Mouse (Mus musculus): Measurements from ENCODE around the gene Olfr1424. TPM values are rescaled to one million over a fixed set of nuclear protein-coding genes. Genes with fewer than 3 reads are reported as not detected.
"Not testable (repeated sequence)": the region's sequence is repeated elsewhere in the genome, so short reads cannot be mapped to it uniquely, and the experiment has no call there.

Olfr1424 gene
- not detected in 2 replicates for polyA plus RNA-seq (2015; fragmentation: Nextera tagmentation; extraction: Ambion mirVana)

DNA sequence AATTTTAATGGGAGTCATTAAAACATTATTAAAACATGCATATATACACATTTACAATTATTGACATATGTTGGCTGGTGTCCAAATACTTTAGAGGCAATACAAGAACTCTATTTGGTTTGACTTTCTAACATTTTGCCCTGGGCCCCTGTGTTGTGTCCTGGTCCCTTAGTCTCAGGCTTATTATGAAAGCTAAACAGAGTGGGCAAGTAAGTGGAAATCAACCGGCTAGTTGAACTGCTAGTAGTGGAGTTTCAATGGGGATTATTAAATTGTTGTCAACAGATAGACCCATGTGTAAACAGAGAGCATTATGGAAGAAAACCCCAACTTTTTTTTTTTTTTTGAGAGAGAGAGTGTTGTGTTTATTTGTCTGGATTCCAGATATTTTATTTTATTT is at the start of gene Olfr1424:
Gene Olfr1424, minus strand, starts transcription at position 101 of the 400 bp plus-strand sequence.
- WGBS: 82% methylated on average over 1 of the region's 1 CpGs
- H3K27ac ChIP-seq; H3K4me2 ChIP-seq; H3K9me3 ChIP-seq (replicated peaks); H3K9ac ChIP-seq; ATAC-seq; H3K4me3 ChIP-seq; H3K36me3 ChIP-seq (ENCODE audit: poor library complexity, severe bottlenecking); H3K27me3 ChIP-seq; H3K4me1 ChIP-seq: not testable (repeated sequence)

DNA sequence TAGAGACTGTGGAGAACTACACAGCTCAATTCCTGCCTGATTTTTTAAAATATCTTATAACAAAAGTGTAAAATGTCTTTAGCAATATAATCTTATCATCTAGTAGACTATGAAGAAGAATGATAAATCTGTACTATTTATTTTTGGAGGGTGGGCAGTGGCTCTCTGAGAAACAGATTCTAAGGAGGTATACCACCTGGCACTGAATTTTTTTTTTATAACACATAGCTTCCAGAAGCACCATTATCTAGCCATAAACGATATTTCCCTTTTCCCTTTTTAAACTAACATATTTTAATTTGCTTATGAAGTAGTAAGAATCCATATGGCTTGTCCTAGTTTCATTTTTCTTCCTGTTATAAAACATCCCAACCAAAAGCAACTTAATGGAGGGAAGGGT is 42.1 kb upstream of the Olfr1424 start:
- WGBS: 58% methylated on average over 1 of the region's 1 CpGs
- H3K9me3 ChIP-seq (replicated peaks): no peaks in the 10 kb centered on the region
- ATAC-seq: no peak
- no peak overlapping the region for H3K4me2 ChIP-seq
- H3K4me3 ChIP-seq: no peak overlapping the region
- no peak overlapping the region for H3K27ac ChIP-seq
- H3K36me3 ChIP-seq (ENCODE audit: poor library complexity, severe bottlenecking): no peaks in the 10 kb centered on the region
- no peaks in the 10 kb centered on the region for H3K27me3 ChIP-seq
- H3K4me1 ChIP-seq: no peaks in the 10 kb centered on the region
- H3K9ac ChIP-seq: no peak overlapping the region

DNA sequence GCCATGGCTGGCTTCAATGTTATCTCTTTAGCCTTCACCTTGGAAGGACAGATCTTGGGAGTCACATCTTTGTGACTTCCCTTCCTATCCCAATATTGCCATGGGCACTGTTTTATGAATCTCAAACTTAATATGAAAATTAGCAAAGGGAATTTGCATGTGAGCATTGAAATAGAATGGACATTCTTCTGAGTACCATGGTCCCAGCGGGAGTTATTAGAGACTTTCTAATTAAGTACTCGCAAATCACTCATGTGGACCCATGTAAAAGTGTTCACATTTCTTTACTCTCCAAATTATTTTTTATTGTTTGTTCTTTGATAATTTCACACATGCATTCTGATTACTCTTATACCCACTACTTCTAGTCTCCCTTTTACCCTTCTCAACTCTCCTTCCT is 40.8 kb upstream of the Olfr1424 start, which contains the start of gene Olfr1427:
Gene Olfr1427, minus strand, starts transcription at position 101 of the 400 bp plus-strand sequence.
- Histone ChIP-seq H3K4me3 (no peak within 1 kb of the TSS), H3K9ac (no peak within 1 kb of the TSS), H3K4me1 (no peaks in the 10 kb centered on the region), H3K27me3 (no peaks in the 10 kb centered on the region), H3K4me2 (no peak within 1 kb of the TSS), H3K27ac (no peak within 1 kb of the TSS), H3K9me3 (replicated peaks) (no peaks in the 10 kb centered on the region), H3K36me3 (ENCODE audit: poor library complexity, severe bottlenecking) (no peaks in the 10 kb centered on the region)
- WGBS: 93% methylated on average over 2 of the region's 2 CpGs
- ATAC-seq: no peak

DNA sequence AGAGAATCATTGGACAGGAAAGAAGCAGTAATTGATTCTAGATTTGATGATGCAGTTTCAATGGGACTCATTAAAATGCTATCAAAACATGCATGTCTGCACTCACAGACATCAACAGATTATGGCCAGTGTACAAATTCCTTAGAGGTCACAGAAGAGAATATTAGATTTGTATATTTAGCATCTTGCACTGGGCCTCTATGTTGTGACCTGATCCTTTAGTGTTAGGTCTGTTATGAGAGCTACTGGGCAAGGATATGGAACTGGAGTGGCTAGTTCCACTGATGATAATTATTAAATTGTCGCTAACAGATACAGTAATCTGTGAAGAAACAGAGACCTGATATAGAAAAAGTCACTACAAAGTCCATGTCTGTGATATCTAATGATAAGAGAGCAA is 29.4 kb upstream of the Olfr1424 start, which contains the start of gene Olfr1426:
Gene Olfr1426, minus strand, starts transcription at position 101 of the 400 bp plus-strand sequence.
- Histone ChIP-seq H3K9me3 (replicated peaks) (no peaks in the 10 kb centered on the region), H3K36me3 (ENCODE audit: poor library complexity, severe bottlenecking) (no peaks in the 10 kb centered on the region), H3K27ac (no peak within 1 kb of the TSS), H3K4me1 (no peaks in the 10 kb centered on the region), H3K27me3 (no peaks in the 10 kb centered on the region), H3K9ac (no peak within 1 kb of the TSS), H3K4me3 (no peak within 1 kb of the TSS), H3K4me2 (no peak within 1 kb of the TSS)
- no peak for ATAC-seq
- WGBS: 78% methylated on average over 1 of the region's 1 CpGs

DNA sequence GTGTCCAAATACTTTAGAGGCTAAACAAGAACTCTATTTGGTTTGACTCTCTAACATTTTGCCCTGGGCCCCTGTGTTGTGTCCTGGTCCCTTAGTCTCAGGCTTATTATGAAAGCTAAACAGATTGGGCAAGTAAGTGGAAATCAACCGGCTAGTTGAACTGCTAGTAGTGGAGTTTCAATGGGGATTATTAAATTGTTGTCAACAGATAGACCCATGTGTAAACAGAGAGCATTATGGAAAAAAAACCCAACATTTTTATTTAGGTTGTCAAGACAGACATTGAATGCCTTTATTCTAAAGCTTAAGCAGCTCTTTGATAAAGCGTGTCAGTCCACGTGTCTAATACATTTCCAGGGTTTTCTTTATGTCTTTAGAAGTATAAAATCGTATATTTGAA is 15.1 kb upstream of the Olfr1424 start, which contains the start of gene Olfr1425:
Gene Olfr1425, minus strand, starts transcription at position 101 of the 400 bp plus-strand sequence.
- not testable (repeated sequence) for H3K36me3 ChIP-seq (ENCODE audit: poor library complexity, severe bottlenecking); ATAC-seq; H3K9me3 ChIP-seq (replicated peaks); H3K4me1 ChIP-seq; H3K27ac ChIP-seq; H3K4me3 ChIP-seq; H3K9ac ChIP-seq; H3K4me2 ChIP-seq; H3K27me3 ChIP-seq
- 82% methylated on average over 4 of the region's 4 CpGs for WGBS

DNA sequence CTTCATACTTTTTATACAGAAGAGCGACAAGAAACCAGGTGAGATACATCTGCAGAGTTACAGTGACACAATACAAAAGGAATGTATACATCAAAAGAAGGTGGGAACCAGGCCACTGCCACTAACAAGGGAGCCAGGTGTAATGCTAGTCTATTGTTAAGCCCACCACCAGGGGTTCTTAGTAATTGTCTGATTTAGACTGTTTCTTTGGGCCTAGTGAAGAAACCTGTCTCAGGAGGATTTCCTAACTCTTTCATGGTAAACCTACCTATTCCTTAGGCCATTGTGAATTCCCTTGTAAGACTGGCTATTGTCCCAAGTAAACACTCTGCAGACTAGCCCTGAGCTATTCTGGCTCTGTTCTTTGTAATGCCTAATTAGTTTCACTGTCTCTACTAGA is 7.1 kb upstream of the Olfr1424 start:
- H3K27me3 ChIP-seq; H3K4me3 ChIP-seq; H3K4me1 ChIP-seq; H3K9ac ChIP-seq; ATAC-seq; H3K4me2 ChIP-seq; H3K36me3 ChIP-seq (ENCODE audit: poor library complexity, severe bottlenecking); H3K27ac ChIP-seq; H3K9me3 ChIP-seq (replicated peaks): not testable (repeated sequence)
- WGBS: 83% methylated on average over 1 of the region's 1 CpGs

DNA sequence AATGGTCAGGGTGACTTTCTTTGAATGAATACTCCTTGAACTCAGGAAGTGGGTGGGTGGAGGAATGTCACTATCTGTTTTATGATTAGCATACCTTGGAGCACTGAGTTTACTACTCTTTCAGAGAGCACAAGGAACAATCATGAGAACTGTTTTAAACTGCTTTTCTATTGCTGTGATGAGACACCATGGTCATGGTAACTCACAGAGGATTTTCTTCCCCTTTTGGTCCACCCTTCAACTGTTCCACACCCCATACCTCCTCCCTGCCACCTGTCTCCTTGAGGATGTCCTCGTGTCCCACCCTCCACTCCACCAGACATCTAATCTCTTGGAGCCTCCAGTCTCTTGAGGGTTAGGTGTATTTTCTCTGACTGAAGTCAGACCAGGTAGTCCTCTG is 5.3 kb upstream of the Olfr1424 start:
- not testable (repeated sequence) for H3K27me3 ChIP-seq; H3K27ac ChIP-seq; H3K36me3 ChIP-seq (ENCODE audit: poor library complexity, severe bottlenecking); H3K9ac ChIP-seq; H3K4me1 ChIP-seq; H3K4me3 ChIP-seq; ATAC-seq; H3K4me2 ChIP-seq; H3K9me3 ChIP-seq (replicated peaks)
- 52% methylated on average over 1 of the region's 1 CpGs for WGBS

DNA sequence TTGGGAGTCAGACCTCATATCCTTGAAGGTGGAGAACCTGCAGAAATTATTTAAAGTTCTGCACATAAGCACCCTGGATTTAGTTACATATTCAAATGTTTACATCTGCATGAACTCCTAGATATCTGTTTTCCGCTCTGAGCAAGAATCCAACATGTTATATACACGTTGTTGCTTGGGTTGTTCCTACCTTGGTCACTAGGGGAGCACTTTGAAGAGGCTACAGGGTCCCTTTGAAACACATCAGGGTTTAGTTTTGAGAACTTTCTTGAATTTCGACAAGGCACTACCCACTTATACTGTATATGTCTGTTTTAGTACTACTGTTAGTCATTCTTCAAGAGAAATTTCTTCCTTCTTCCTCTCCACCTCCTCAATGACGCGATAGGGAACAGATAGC is 19.3 kb downstream of the Olfr1424 start:
- H3K27ac ChIP-seq: no peak overlapping the region
- no peak for ATAC-seq
- H3K9ac ChIP-seq: no peak overlapping the region
- no peaks in the 10 kb centered on the region for H3K4me1 ChIP-seq
- no peak overlapping the region for H3K4me2 ChIP-seq
- H3K27me3 ChIP-seq: no peaks in the 10 kb centered on the region
- no peak overlapping the region for H3K4me3 ChIP-seq
- 92% methylated on average over 5 of the region's 5 CpGs for WGBS
- no peaks in the 10 kb centered on the region for H3K36me3 ChIP-seq (ENCODE audit: poor library complexity, severe bottlenecking)
- no peaks in the 10 kb centered on the region for H3K9me3 ChIP-seq (replicated peaks)

DNA sequence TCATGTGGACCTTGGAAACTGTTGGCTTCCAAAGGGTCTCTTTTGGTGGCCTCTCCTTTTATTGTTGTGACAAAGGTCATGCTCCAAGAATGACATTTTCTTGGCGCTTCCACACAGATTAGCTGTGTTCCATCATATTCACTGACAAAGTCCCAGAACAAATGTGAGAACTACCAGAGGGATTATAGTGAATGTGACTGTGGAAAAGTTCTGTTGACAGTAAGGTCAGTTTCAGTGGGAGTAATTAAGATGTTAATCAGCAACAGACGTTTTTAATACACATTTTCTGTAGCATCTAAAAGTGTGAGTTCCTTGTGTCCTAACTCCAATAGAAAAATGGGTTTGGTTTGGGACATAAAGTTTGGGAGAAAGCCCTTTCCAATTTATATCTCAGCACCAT is 21.3 kb downstream of the Olfr1424 start, which contains the start of gene Olfr1423:
Gene Olfr1423, minus strand, starts transcription at position 101 of the 400 bp plus-strand sequence.
- Histone ChIP-seq H3K27ac (no peak within 1 kb of the TSS), H3K4me1 (no peaks in the 10 kb centered on the region), H3K4me3 (no peak within 1 kb of the TSS), H3K9ac (no peak within 1 kb of the TSS), H3K27me3 (no peaks in the 10 kb centered on the region), H3K4me2 (no peak within 1 kb of the TSS), H3K9me3 (replicated peaks) (no peaks in the 10 kb centered on the region), H3K36me3 (ENCODE audit: poor library complexity, severe bottlenecking) (no peaks in the 10 kb centered on the region)
- ATAC-seq: no peak
- WGBS: 69% methylated on average over 2 of the region's 2 CpGs

DNA sequence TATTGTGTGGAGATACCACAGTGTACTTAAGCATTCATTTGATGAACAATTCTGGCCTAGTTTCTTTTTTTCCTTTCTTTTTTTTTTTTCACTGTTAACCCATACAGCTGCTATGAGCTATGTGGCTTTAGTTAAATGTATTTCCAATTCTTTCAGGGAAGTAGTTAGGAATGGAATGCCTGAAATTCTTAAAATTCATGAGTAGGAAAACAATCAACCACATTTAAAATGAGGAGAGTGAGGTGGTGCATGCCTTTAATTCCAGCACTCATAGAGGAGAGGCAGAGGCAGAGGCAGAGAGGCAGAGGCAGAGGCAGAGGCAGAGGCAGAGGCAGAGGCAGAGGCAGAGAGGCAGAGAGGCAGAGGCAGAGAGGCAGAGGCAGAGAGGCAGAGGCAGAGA is 24.8 kb downstream of the Olfr1424 start:
- no peaks in the 10 kb centered on the region for H3K36me3 ChIP-seq (ENCODE audit: poor library complexity, severe bottlenecking)
- no peak overlapping the region for H3K9ac ChIP-seq
- H3K27ac ChIP-seq: no peak overlapping the region
- no peaks in the 10 kb centered on the region for H3K27me3 ChIP-seq
- H3K4me3 ChIP-seq: no peak overlapping the region
- H3K4me1 ChIP-seq: no peaks in the 10 kb centered on the region
- ATAC-seq: no peak
- no peak overlapping the region for H3K4me2 ChIP-seq
- no peaks in the 10 kb centered on the region for H3K9me3 ChIP-seq (replicated peaks)

DNA sequence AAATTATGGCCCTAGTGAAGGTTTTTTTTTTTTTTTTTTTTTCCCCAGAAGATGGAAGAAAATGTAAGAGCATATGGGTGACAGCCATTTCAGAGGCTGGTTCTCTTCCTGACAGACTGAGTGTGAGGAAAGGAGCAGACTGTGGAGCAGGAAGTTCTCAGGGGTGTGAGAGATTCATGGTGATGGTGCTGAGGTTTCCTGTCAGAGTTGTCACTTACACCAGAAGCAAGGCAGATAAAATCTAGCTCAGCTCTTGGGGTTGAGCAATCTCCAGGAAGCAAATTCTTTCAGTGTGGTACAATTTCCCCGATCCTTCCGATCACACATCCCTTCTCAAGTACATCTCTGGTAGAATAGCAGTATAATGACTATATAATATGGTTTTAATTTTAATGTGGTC is 35.9 kb downstream of the Olfr1424 start:
- H3K9ac ChIP-seq: no peak overlapping the region
- no peaks in the 10 kb centered on the region for H3K4me1 ChIP-seq
- H3K27ac ChIP-seq: no peak overlapping the region
- no peak overlapping the region for H3K4me3 ChIP-seq
- ATAC-seq: no peak
- H3K27me3 ChIP-seq: no peaks in the 10 kb centered on the region
- H3K4me2 ChIP-seq: no peak overlapping the region
- H3K9me3 ChIP-seq (replicated peaks): no peaks in the 10 kb centered on the region
- H3K36me3 ChIP-seq (ENCODE audit: poor library complexity, severe bottlenecking): no peaks in the 10 kb centered on the region
- 90% methylated on average over 2 of the region's 2 CpGs for WGBS

DNA sequence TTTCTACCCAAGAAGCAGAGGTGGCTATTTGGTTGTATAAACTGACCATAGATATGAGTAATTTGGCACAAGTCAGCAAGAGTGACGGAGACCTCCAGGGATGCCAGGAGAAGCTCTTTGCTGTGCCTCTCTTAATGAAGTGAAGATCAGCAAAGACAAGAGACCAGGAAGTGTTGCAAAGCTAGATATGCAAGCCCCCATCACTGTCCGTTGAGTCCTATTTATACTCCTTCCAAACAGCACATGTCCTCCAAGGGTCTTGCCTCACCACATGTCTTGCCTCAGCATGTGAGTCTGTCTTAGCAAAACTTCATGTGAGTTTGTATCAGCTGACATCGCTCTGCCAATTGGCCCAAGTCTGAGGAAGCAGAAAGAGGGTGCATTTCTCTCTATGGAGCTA is 37.1 kb downstream of the Olfr1424 start:
- no peak overlapping the region for H3K9ac ChIP-seq
- no peak for ATAC-seq
- no peaks in the 10 kb centered on the region for H3K4me1 ChIP-seq
- H3K27me3 ChIP-seq: no peaks in the 10 kb centered on the region
- no peak overlapping the region for H3K4me3 ChIP-seq
- H3K9me3 ChIP-seq (replicated peaks): no peaks in the 10 kb centered on the region
- H3K4me2 ChIP-seq: no peak overlapping the region
- no peaks in the 10 kb centered on the region for H3K36me3 ChIP-seq (ENCODE audit: poor library complexity, severe bottlenecking)
- WGBS: 93% methylated on average over 3 of the region's 3 CpGs
- no peak overlapping the region for H3K27ac ChIP-seq

DNA sequence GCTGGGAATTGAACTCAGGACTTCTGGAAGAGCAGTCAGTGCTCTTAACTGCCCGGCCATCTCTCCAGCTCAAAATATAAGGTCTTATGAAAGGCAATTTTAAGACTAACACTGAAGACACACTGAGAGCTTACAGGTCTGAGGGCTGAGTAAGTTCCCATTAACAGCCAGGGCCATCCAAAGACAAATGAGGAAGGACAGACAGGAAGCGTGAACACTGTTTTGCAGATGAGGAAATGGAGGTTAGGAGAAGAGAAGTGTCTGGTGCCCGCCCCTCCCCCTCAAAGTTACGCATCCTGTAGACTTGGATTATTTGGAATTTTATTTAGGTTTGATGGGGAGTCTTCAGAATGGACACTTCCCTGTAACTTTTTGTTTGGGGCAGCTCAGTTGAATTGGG is 38.3 kb downstream of the Olfr1424 start:
- Histone ChIP-seq H3K4me2 (no peak overlapping the region), H3K9me3 (replicated peaks) (no peaks in the 10 kb centered on the region), H3K9ac (no peak overlapping the region), H3K27ac (no peak overlapping the region), H3K4me1 (no peaks in the 10 kb centered on the region), H3K4me3 (no peak overlapping the region), H3K27me3 (no peaks in the 10 kb centered on the region), H3K36me3 (ENCODE audit: poor library complexity, severe bottlenecking) (no peaks in the 10 kb centered on the region)
- no peak for ATAC-seq
- 89% methylated on average over 4 of the region's 4 CpGs for WGBS

Data from forebrain, embryonic 13.5 days (tissue).